ENCODE assay signal across 8 mouse cellular contexts in the genomic region with DNA sequence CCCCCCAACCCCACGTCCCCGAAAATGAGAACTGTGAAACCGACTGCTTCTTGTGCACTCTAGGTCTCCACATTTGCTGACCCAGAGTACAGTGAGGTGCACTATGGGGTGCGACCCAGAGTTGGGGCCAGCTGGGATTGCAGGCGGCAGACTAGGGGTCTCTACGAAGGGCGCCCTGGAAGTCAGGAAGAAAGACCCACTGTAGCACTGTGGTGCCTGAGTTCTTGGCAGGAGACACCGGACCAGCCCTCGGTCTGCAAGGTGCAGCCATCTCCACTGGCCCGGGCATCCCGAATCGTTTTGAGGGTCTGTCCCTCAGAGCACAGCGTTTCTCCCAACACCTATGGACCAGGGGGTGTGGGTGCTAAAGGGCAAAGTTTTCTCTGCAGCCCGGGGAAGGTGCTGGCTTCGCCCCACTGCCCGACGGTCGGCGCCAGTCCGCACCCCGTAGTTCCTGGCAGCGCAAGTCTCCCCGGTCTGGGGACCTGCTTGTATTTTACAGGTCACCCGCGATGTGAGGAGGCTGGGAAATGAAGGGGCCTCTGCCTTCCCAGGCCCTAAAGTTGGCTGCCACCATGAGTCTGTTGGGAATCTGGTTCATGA. TPM values are rescaled to one million over a fixed set of nuclear protein-coding genes. Genes with fewer than 3 reads are reported as not detected.
DNase-seq lines count a peak whose midpoint lies in the region; ATAC-seq and TF ChIP-seq lines count a peak whose summit lies in the region.

No protein-coding gene starts in this region.

- no peaks in the 10 kb centered on the region for H3K36me3 ChIP-seq in liver, embryonic 12.5 days
- H3K36me3 ChIP-seq in stomach, postnatal 0 days (ENCODE audit: control insufficient read depth, insufficient read depth, low read length) = no peaks in the 10 kb centered on the region

- no peak for TF ChIP-seq CTCF in stomach, postnatal 0 days (IDR thresholded peaks at IDR 0.05; ENCODE audit: low read depth)

- ATAC-seq in CD4-positive, CD25-positive, alpha-beta regulatory T cell, adult 4 months = no peak
- no peak for ATAC-seq in liver, embryonic 12.5 days
- ATAC-seq in stomach, postnatal 0 days (ENCODE audit: low FRiP score, low TSS enrichment) = no peak

- peaks cover 96% of the 10 kb centered on the region for H3K27me3 ChIP-seq in liver, embryonic 12.5 days (replicated peaks)
- H3K27me3 ChIP-seq in stomach, postnatal 0 days (ENCODE audit: control insufficient read depth, insufficient read depth, low read length) = peaks cover 13% of the 10 kb centered on the region; the same call in 1 of the 2 replicates

- H3K4me3 ChIP-seq in liver, embryonic 12.5 days = peak overlapping the region; percentile 26
- H3K4me3 ChIP-seq in stomach, postnatal 0 days (ENCODE audit: low read depth, low read length) = peak overlapping the region; percentile 32

- H3K27ac ChIP-seq in liver, embryonic 12.5 days = no peak overlapping the region
- no peak overlapping the region for H3K27ac ChIP-seq in stomach, postnatal 0 days (replicated peaks)

- no peak for TF ChIP-seq EP300 in stomach, postnatal 0 days (optimal IDR thresholded peaks at IDR 0.05)

- WGBS in liver, embryonic 12.5 days (ENCODE audit: insufficient replicate concordance) = 3% methylated on average over 25 of the region's 25 CpGs
- 4% methylated on average over 24 of the region's 25 CpGs for WGBS in stomach, postnatal 0 days

- H3K4me2 ChIP-seq in liver, embryonic 12.5 days = peak overlapping the region; percentile 58
- H3K4me2 ChIP-seq in stomach, postnatal 0 days (replicated peaks; ENCODE audit: low read depth) = peak overlapping the region; percentile 58

- DNase-seq in CD4-positive, CD25-positive, alpha-beta regulatory T cell, adult 2 months (ENCODE audit: low read depth, low spot score) = peak; percentile 3
- peak; percentile 25 for DNase-seq in thymus, postnatal 4 days
- no peak for DNase-seq in thymus, postnatal 25 days
- DNase-seq in stomach, postnatal 0 days (ENCODE audit: low spot score) = no peak
- no peak for DNase-seq in ovary, postnatal 10 days (ENCODE audit: low spot score)
- DNase-seq in thymus, postnatal 0 days (ENCODE audit: low spot score) = no peak

- peaks cover 4% of the 10 kb centered on the region; the same call in 1 of the 2 replicates for H3K4me1 ChIP-seq in liver, embryonic 12.5 days
- H3K4me1 ChIP-seq in stomach, postnatal 0 days (replicated peaks; ENCODE audit: control insufficient read depth, insufficient read depth) = no peaks in the 10 kb centered on the region; the same call in 1 of the 2 replicates

- H3K9me3 ChIP-seq in liver, embryonic 12.5 days (replicated peaks) = no peaks in the 10 kb centered on the region
- no peaks in the 10 kb centered on the region for H3K9me3 ChIP-seq in stomach, postnatal 0 days (ENCODE audit: control insufficient read depth, low read length)

- no peak overlapping the region for H3K9ac ChIP-seq in liver, embryonic 12.5 days
- H3K9ac ChIP-seq in stomach, postnatal 0 days (ENCODE audit: low read length) = no peak overlapping the region

RNA-seq across cellular contexts. Expression of gene Foxc1, which starts 4.6 kb away (rescaled TPM):
- polyA plus RNA-seq in CD4-positive, CD25-positive, alpha-beta regulatory T cell, adult 4 months (2017; shearing (Covaris generic)) = not detected
- 0.25 and 0.28 TPM in 2 replicates for polyA plus RNA-seq in liver, embryonic 12.5 days (2016; fragmentation: Nextera tagmentation; extraction: Ambion mirVana)
- 0.13 and 0.15 TPM in 2 replicates for polyA plus RNA-seq in stomach, postnatal 0 days (2015; fragmentation: Nextera tagmentation; extraction: Ambion mirVana)
- polyA plus RNA-seq in thymus, postnatal 0 days (2015; fragmentation: Nextera tagmentation; extraction: Ambion mirVana) = 0.75 TPM in 2 replicates

Comparison
In these comparisons a context has a peak if more than half of its experiments do, and no peak if none do; other contexts are left out.
1. DNase-seq: peak in CD4-positive, CD25-positive, alpha-beta regulatory T cell, adult 2 months (single experiment) and thymus, postnatal 4 days (single experiment); none in thymus, postnatal 25 days (single experiment), stomach, postnatal 0 days (single experiment), ovary, postnatal 10 days (single experiment) and thymus, postnatal 0 days (single experiment).